Mouse (Mus musculus): Measurements from ENCODE around the gene Ctse.

Ctse gene

DNA sequence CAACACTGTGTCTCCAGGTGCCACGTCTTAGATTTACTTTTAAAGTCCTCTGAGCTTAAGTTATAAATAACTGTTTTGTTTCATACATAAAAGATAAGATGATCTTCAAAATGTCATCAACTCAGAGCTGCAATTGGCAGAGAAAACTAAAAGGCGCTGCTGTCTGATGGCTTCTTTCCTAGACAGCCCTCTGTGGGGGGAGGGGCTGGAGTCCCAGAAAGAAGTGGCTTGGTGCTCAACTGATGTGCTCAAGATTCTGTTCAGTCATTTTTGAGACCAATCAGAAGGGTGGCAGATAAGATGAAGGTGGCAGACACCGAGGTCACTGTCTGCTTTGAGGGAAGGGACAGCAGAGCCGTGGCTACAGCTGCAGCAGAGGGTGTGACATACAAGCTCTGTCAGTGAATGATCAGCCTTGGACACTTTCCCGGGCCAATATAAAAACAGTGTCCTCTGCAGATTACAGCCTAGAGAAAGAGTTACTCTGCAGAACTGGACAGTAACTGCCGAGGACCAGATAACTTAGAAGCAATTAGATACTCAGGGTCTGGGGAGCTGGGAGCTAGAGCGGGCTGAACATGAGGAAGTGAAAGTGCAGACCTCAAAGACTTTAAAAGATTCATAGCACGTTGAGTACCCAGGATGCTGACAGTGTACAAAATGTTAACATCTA is 64.1 kb downstream of the Ctse start:
- DNase-seq = no peak

DNA sequence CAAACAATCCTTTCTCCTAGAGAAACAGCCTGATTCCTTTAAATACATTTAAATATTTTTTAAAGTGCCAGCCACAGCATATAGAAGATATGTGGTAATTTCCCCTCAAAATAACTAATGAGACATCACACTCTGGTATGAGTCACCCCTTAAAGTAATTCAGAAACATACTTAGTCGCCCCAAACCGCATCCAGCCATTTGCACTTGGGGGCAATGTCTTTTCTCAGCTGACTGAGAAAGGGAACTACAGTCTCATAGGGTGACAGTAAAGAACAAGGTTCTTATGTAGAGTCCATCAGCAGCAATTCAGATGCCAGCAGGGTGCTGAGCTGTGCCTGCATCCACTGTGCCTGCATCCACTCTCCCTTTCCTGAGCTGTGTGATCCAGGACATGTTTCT is 65.4 kb downstream of the Ctse start:
- DNase-seq = no peak

DNA sequence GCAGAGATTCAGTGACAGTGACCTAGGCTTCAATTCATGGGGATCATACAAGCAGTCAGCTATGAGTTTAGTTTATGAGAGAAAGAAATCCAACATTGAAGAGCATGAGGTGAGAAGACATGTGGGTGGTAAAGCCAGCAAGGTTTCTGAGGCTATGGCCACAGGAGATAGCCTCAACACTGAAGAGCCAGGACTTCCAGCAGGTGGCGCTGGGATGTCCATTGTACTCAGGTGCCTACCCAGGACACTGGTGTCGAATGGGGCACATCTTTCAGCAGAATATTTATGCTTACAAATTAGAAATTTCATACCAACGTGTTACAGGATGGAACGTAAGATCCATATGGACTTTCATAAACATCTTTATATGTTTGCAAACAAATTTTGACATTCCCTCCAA is 70.2 kb downstream of the Ctse start:
- DNase-seq = peak; percentile 44

DNA sequence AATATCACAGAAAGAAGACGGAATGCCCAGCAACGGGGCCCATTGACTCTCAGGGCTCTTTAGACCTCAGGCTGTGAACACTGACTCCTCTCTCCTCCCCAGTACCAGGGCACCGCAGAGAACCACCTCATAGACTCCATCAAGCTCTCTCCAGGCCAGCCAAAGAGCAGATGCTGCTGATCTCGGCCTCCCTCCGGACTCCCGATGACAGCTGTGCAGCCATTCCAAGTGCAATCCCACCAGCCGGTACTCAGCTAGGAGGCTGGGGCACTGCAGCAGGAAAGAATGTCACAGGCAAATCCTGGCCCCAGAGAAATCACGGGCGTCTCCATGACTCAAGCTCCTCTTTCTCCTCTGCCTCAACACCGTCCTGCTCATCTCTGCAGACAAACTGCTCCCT is 73.4 kb downstream of the Ctse start:
- no peak for DNase-seq

DNA sequence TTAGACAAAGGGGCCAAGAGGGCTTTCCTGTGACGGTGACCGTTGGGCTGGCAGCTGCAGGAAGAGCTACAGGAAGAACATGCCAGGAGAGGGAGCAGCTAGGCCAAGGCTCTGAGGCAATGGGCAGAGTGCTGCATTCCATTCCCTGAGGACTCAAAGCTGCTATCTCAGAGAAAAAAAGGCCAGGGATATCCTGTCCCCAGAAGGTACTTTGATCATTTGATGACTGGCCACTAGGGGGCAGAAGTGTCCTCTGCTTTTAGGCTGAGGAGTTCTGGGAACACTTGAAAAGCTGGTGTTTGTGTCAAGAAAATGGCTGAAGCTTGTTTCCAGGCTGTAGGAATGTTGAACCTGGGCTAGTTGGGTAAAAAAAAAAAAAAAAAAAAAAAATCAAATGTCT is 74.3 kb downstream of the Ctse start:
- peak; percentile 88 for DNase-seq

DNA sequence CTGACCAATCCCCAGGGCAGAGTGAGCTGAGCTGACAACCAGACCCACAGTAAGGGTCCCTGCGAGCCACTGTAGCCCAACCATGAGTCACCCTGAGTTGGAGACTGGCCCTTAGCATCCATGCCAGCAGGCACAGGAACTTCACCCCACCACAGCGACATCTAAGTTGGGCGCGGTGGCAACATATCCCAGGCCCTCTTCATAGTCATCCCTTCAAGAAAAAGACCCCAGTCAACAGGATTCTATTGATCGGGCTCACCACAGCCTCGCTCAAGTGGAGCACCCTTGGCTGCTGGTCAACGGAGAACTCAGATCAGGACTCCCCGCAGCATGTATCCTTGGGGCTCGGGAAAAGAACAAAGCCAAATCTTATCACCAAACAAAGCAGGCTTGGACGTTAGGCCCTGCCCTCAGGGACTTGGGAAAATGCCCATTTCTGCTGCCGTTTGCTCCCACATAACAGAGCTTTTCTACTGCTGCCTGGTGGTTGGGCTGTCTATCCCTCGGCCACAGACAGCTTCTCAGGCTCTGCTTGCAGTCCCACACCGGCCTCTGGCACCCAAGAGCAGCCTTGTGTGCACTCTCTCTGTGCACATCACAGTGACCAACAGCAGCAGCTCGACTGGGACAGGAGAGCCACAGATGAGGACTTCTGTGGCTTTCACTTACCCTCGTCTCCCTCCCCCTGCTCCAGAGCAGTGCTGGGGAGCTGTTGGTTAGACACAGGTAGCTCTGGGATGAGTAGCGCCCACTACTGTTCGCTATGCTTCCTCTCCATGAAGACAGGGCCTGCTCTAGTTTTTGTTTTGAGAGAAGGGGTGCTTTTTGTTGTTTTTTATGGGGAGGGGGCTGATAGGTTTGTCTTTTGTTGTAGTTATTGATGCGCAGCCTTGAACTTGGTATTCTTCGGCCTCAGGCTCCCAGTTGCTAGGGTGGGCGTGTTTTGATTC is 76.6 kb downstream of the Ctse start:
- no peak for DNase-seq

- no peak for DNase-seq
Observed at GRCm38 (mm10) chr1:131718952-131719694, 81.0 kb downstream of the Ctse start.

- DNase-seq = no peak
Observed at GRCm38 (mm10) chr1:131721989-131722388, 83.9 kb downstream of the Ctse start.

DNA sequence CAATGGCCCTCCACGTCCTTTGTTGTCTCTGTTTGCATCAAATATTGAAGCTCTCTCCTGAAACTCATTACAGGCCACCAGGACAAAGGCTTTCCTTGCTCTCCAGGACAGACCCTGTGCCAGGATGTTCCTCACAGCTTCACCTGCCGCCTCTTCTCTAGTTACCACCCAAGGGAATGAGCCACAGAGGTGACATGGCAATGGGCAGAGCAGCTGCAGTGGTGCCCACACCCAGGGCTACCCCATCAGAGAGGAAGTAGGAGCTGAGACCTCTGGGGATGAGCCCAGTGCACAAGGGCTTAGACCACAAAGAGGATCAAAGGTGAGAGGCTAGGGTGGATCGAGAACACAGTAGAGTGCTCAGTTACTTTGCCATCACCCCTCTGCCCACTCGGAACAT is 85.4 kb downstream of the Ctse start:
- DNase-seq = no peak

All from right cerebral cortex, postnatal 14 days (tissue).